Mouse (Mus musculus): ENCODE results near the gene Mvd.

Mvd gene

GRCm38 (mm10) chr8:122454409-122454808, 11.2 kb upstream of the Mvd start:
- no peak for DNase-seq

GRCm38 (mm10) chr8:122452154-122452553, 8.9 kb upstream of the Mvd start:
- DNase-seq: no peak

GRCm38 (mm10) chr8:122451161-122451703, 8.0 kb upstream of the Mvd start:
- DNase-seq: no peak

GRCm38 (mm10) chr8:122445203-122445602, 2.0 kb upstream of the Mvd start:
- DNase-seq: no peak

GRCm38 (mm10) chr8:122444058-122444748, 981 bp upstream of the Mvd start:
- peak; percentile 94 for DNase-seq

GRCm38 (mm10) chr8:122442781-122443180, 441 bp downstream of the Mvd start:
- DNase-seq: no peak

GRCm38 (mm10) chr8:122442356-122442755, 866 bp downstream of the Mvd start:
- no peak for DNase-seq

- DNase-seq: no peak
These were observed 1.9 kb downstream of the Mvd start for GRCm38 (mm10) chr8:122441326-122441725.

- no peak for DNase-seq
These were observed 3.9 kb downstream of the Mvd start for GRCm38 (mm10) chr8:122439336-122439735.

GRCm38 (mm10) chr8:122437708-122438331, 5.4 kb downstream of the Mvd start:
- DNase-seq: peak; percentile 56

- DNase-seq: no peak
These were observed 6.6 kb downstream of the Mvd start for GRCm38 (mm10) chr8:122436586-122437125.

GRCm38 (mm10) chr8:122436146-122436545, 7.1 kb downstream of the Mvd start:
- no peak for DNase-seq

GRCm38 (mm10) chr8:122435375-122435774, 7.8 kb downstream of the Mvd start:
- DNase-seq: no peak

GRCm38 (mm10) chr8:122433269-122433905, 9.8 kb downstream of the Mvd start:
- no peak for DNase-seq

GRCm38 (mm10) chr8:122432443-122433268, 10.6 kb downstream of the Mvd start, which contains the start of gene Cyba:
Gene Cyba, minus strand, starts transcription at chr8:122432930.
- peak; percentile 94 for DNase-seq

- peak; percentile 42 for DNase-seq
These were observed 11.4 kb downstream of the Mvd start for GRCm38 (mm10) chr8:122431694-122432442.

GRCm38 (mm10) chr8:122430646-122431045, 12.6 kb downstream of the Mvd start:
- DNase-seq: no peak

GRCm38 (mm10) chr8:122430058-122430636, 13.1 kb downstream of the Mvd start:
- DNase-seq: no peak

- no peak for DNase-seq
These were observed 15.1 kb downstream of the Mvd start for GRCm38 (mm10) chr8:122428163-122428562.

GRCm38 (mm10) chr8:122427607-122428006, 15.6 kb downstream of the Mvd start:
- no peak for DNase-seq

- no peak for DNase-seq
These were observed 17.1 kb downstream of the Mvd start for GRCm38 (mm10) chr8:122426145-122426544.

Data from lung, postnatal 10 days (tissue).